ENCODE assay signal across 14 mouse cellular contexts in the genomic region with DNA sequence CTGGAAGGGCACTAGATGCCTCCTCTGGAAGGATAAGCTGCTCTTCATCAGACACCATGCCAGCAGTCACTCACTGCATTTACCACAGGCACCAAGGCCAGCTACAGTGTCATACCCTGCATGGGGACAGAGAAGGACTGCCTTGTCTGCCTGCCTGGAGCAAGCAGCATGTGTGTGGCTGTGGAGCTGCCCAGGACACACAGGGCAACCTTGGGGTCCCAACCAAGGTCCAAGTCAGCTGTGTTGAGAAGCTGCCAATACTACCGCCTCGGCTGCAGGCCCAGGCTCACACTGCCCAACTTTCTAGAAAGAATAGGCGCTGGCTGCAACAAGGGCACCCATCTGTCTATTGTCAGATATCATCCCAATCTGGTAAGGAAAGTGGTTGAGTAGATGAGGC.
DNase-seq lines count a peak whose midpoint lies in the region; ATAC-seq and TF ChIP-seq lines count a peak whose summit lies in the region.
"Had no signal": no experiment of that assay in that cellular context is flagged by ENCODE, and none has a peak within 500 bp of the region (broad histone marks: within the 10 kb centered on the region; RNA-seq: fewer than 3 reads in every experiment).

No protein-coding gene starts in this region.

- no peaks in the 10 kb centered on the region for H3K9me3 ChIP-seq in forebrain, postnatal 0 days (ENCODE audit: low read length)
- H3K9me3 ChIP-seq in forebrain, embryonic 11.5 days (ENCODE audit: control insufficient read depth, low read length), result no peaks in the 10 kb centered on the region
- no peaks in the 10 kb centered on the region for H3K9me3 ChIP-seq in lung, embryonic 14.5 days (ENCODE audit: low read depth, low read length)
- H3K9me3 ChIP-seq in kidney, embryonic 16.5 days (ENCODE audit: low read length), result no peaks in the 10 kb centered on the region
- H3K9me3 ChIP-seq: embryonic facial prominence, embryonic 15.5 days had no signal

- peaks cover 31% of the 10 kb centered on the region for H3K36me3 ChIP-seq in forebrain, postnatal 0 days (ENCODE audit: insufficient read depth)
- no peaks in the 10 kb centered on the region; the same call in 1 of the 2 replicates for H3K36me3 ChIP-seq in forebrain, embryonic 11.5 days (ENCODE audit: control insufficient read depth, insufficient read depth, low read length)
- H3K36me3 ChIP-seq in lung, embryonic 14.5 days (ENCODE audit: insufficient read depth), result peaks cover 48% of the 10 kb centered on the region
- peaks cover 24% of the 10 kb centered on the region for H3K36me3 ChIP-seq in kidney, embryonic 16.5 days (ENCODE audit: insufficient read depth, low read length)

- no peak overlapping the region for H3K4me3 ChIP-seq in forebrain, postnatal 0 days (ENCODE audit: low read depth, low read length)
- no peak overlapping the region for H3K4me3 ChIP-seq in forebrain, embryonic 11.5 days (ENCODE audit: low read depth, low read length)
- H3K4me3 ChIP-seq in lung, embryonic 14.5 days (ENCODE audit: low read depth, low read length), result no peak overlapping the region
- H3K4me3 ChIP-seq in kidney, embryonic 16.5 days (ENCODE audit: low read length), result no peak overlapping the region
- H3K4me3 ChIP-seq: embryonic facial prominence, embryonic 15.5 days had no signal

- H3K4me1 ChIP-seq in forebrain, postnatal 0 days (ENCODE audit: insufficient read depth), result no peaks in the 10 kb centered on the region
- H3K4me1 ChIP-seq in forebrain, embryonic 11.5 days (replicated peaks; ENCODE audit: control insufficient read depth, insufficient read depth, low read length), result peaks cover 24% of the 10 kb centered on the region
- H3K4me1 ChIP-seq in lung, embryonic 14.5 days (ENCODE audit: insufficient read depth), result peaks cover 13% of the 10 kb centered on the region
- H3K4me1 ChIP-seq in kidney, embryonic 16.5 days (ENCODE audit: insufficient read depth, low read length), result peaks cover 35% of the 10 kb centered on the region

- 0 out of 2 replicates have a peak overlapping the region, but pooled peaks have one; percentile 15 for H3K27ac ChIP-seq in forebrain, postnatal 0 days (ENCODE audit: low read depth, low read length)
- no peak overlapping the region for H3K27ac ChIP-seq in forebrain, embryonic 11.5 days (ENCODE audit: low read depth, low read length)
- H3K27ac ChIP-seq in lung, embryonic 14.5 days (ENCODE audit: low read depth), result peak overlapping the region; percentile 30; the same call in 1 of the 2 replicates
- no peak overlapping the region for H3K27ac ChIP-seq in kidney, embryonic 16.5 days (ENCODE audit: low read length)
- H3K27ac ChIP-seq: embryonic facial prominence, embryonic 15.5 days had no signal

- no peak overlapping the region for H3K4me2 ChIP-seq in forebrain, postnatal 0 days (ENCODE audit: low read depth)
- H3K4me2 ChIP-seq in forebrain, embryonic 11.5 days (ENCODE audit: low read depth, low read length, severe bottlenecking), result no peak overlapping the region
- no peak overlapping the region for H3K4me2 ChIP-seq in lung, embryonic 14.5 days
- no peak overlapping the region for H3K4me2 ChIP-seq in kidney, embryonic 16.5 days (replicated peaks; ENCODE audit: low read depth, low read length)
- H3K4me2 ChIP-seq: embryonic facial prominence, embryonic 15.5 days had no signal

- no peak for ATAC-seq in forebrain, postnatal 0 days
- ATAC-seq in forebrain, embryonic 11.5 days (replicated peaks; ENCODE audit: low FRiP score), result no peak
- no peak for ATAC-seq in lung, embryonic 14.5 days (ENCODE audit: insufficient read depth)
- ATAC-seq in kidney, embryonic 16.5 days (ENCODE audit: low FRiP score, low TSS enrichment), result no peak

- H3K27me3 ChIP-seq in forebrain, postnatal 0 days (ENCODE audit: insufficient read depth, low read length), result no peaks in the 10 kb centered on the region
- H3K27me3 ChIP-seq in forebrain, embryonic 11.5 days (ENCODE audit: control insufficient read depth, insufficient read depth, low read length), result no peaks in the 10 kb centered on the region
- no peaks in the 10 kb centered on the region for H3K27me3 ChIP-seq in lung, embryonic 14.5 days (ENCODE audit: insufficient read depth, low read length)
- H3K27me3 ChIP-seq in kidney, embryonic 16.5 days (ENCODE audit: insufficient read depth, low read length), result no peaks in the 10 kb centered on the region
- H3K27me3 ChIP-seq: embryonic facial prominence, embryonic 15.5 days had no signal

- H3K9ac ChIP-seq in forebrain, postnatal 0 days, result no peak overlapping the region
- H3K9ac ChIP-seq in forebrain, embryonic 11.5 days (ENCODE audit: low read length), result no peak overlapping the region
- H3K9ac ChIP-seq in lung, embryonic 14.5 days, result no peak overlapping the region
- no peak overlapping the region for H3K9ac ChIP-seq in kidney, embryonic 16.5 days (replicated peaks; ENCODE audit: low read length)
- H3K9ac ChIP-seq: embryonic facial prominence, embryonic 15.5 days had no signal

- intact Hi-C loops in heart, postnatal 36 days (cut with DNase I), result no loop called here
- intact Hi-C loops in gastrocnemius, postnatal 36 days (cut with DNase I), result no loop called here

- DNase-seq in forebrain, postnatal 0 days, result no peak
- no peak for DNase-seq in forebrain, embryonic 11.5 days (ENCODE audit: low spot score)
- DNase-seq in lung, embryonic 14.5 days, result no peak
- DNase-seq in lung, postnatal 10 days, result no peak
- peak; percentile 34 for DNase-seq in heart, adult 8-10 months (ENCODE audit: low spot score)
- peak; percentile 29 for DNase-seq in heart, postnatal 36 days
- no peak for DNase-seq in gastrocnemius, postnatal 36 days
- DNase-seq: cerebellum, postnatal 14 days; kidney, postnatal 4 days; lung, postnatal 14 days; retina, postnatal 1 day; thymus, postnatal 14 days had no signal

- TF ChIP-seq CTCF in forebrain, postnatal 0 days (IDR thresholded peaks at IDR 0.05; ENCODE audit: low read depth), result no peak
- no peak for TF ChIP-seq CTCF in lung, embryonic 14.5 days (IDR thresholded peaks at IDR 0.05; ENCODE audit: low read depth)

- 50% methylated on average over 3 of the region's 3 CpGs for WGBS in forebrain, postnatal 0 days
- 89% methylated on average over 3 of the region's 3 CpGs for WGBS in forebrain, embryonic 11.5 days
- WGBS in lung, embryonic 14.5 days, result 76% methylated on average over 3 of the region's 3 CpGs
- 86% methylated on average over 3 of the region's 3 CpGs for WGBS in kidney, embryonic 16.5 days

Comparison
In these comparisons a context has a peak if more than half of its experiments do, and no peak if none do; other contexts are left out.
1. H3K27ac ChIP-seq: peak in forebrain, postnatal 0 days (single experiment) and lung, embryonic 14.5 days (single experiment); none in forebrain, embryonic 11.5 days (single experiment) and kidney, embryonic 16.5 days (single experiment).
2. DNase-seq: peak in heart, adult 8-10 months (single experiment) and heart, postnatal 36 days (2 of 2); none in forebrain, postnatal 0 days (single experiment), forebrain, embryonic 11.5 days (single experiment), lung, embryonic 14.5 days (single experiment), lung, postnatal 10 days (single experiment) and gastrocnemius, postnatal 36 days (0 of 2).